Mouse (Mus musculus) hindbrain, embryonic 11.5 days (tissue): Measurements from ENCODE around the gene Klrg1. TPM values are rescaled to one million over a fixed set of nuclear protein-coding genes. Genes with fewer than 3 reads are reported as not detected.

Experiments
- ATAC-seq: fragments of 200-750 bp; cut with Nextera tagmentation; 2 replicates; pipeline ENCODE4 v1.8.0; 2017; ENCODE audit warnings: mild to moderate bottlenecking, moderate TSS enrichment, moderate library complexity; ENCODE audit not compliant: low FRiP score
- DNase-seq: peaks from one replicate; pipeline ENCODE4 v3.0.0-alpha.2; 2015; ENCODE audit warnings: low spot score
- H3K27ac ChIP-seq: fragments of 300-500 bp; sonication (generic); 2 replicates; pipeline ENCODE4 v1.5.1; 2014; ENCODE audit warnings: mild to moderate bottlenecking, low read depth, low read length
- H3K27me3 ChIP-seq: fragments of 300-500 bp; sonication (generic); 2 replicates; pipeline ENCODE4 v1.6.1; 2014; ENCODE audit warnings: mild to moderate bottlenecking, low read length, moderate library complexity, mixed read lengths; ENCODE audit not compliant: control insufficient read depth, insufficient read depth
- H3K36me3 ChIP-seq: fragments of 300-500 bp; sonication (generic); 2 replicates; pipeline ENCODE4 v1.6.1; 2014; ENCODE audit warnings: mild to moderate bottlenecking, low read length, moderate library complexity, mixed read lengths; ENCODE audit not compliant: control insufficient read depth, insufficient read depth
- H3K4me1 ChIP-seq: fragments of 300-500 bp; sonication (generic); replicated peaks from 2 replicates; pipeline ENCODE4 v1.6.1; 2014; ENCODE audit warnings: low read length, mixed read lengths; ENCODE audit not compliant: control insufficient read depth, insufficient read depth
- H3K4me2 ChIP-seq: fragments of 300-500 bp; sonication (generic); replicated peaks from 2 replicates; pipeline ENCODE4 v1.6.1; 2014; ENCODE audit warnings: mild to moderate bottlenecking, low read depth, low read length
- H3K4me3 ChIP-seq: fragments of 300-500 bp; sonication (generic); 2 replicates; pipeline ENCODE4 v1.5.1; 2014; ENCODE audit warnings: low read depth, low read length
- H3K9ac ChIP-seq: fragments of 300-500 bp; sonication (generic); 2 replicates; pipeline ENCODE4 v1.6.1; 2014; ENCODE audit warnings: low read depth, low read length
- H3K9me3 ChIP-seq: fragments of 300-500 bp; sonication (generic); 2 replicates; pipeline ENCODE4 v1.6.1; 2016; ENCODE audit warnings: low read length; ENCODE audit not compliant: control insufficient read depth
- WGBS: fragments of 180-500 bp; shearing (Covaris S2); extraction: QIAGEN DNeasy Blood & Tissue Kit; methylation state at CpG from one replicate; pipeline ENCODE4 v1.1.7; 2014; 5-methylcytosine and 5-hydroxymethylcytosine counted together
- polyA plus RNA-seq: library from polyadenylated mRNA; unstranded; fragments of >200 nt; fragmentation: Nextera tagmentation; extraction: Ambion mirVana; gene quantifications from 2 replicates; pipeline ENCODE4 v1.2.1, GENCODE M21; 2014

The Klrg1 gene
- polyA plus RNA-seq, 1 experiment from 2014 or later, result 0.20 TPM

DNA sequence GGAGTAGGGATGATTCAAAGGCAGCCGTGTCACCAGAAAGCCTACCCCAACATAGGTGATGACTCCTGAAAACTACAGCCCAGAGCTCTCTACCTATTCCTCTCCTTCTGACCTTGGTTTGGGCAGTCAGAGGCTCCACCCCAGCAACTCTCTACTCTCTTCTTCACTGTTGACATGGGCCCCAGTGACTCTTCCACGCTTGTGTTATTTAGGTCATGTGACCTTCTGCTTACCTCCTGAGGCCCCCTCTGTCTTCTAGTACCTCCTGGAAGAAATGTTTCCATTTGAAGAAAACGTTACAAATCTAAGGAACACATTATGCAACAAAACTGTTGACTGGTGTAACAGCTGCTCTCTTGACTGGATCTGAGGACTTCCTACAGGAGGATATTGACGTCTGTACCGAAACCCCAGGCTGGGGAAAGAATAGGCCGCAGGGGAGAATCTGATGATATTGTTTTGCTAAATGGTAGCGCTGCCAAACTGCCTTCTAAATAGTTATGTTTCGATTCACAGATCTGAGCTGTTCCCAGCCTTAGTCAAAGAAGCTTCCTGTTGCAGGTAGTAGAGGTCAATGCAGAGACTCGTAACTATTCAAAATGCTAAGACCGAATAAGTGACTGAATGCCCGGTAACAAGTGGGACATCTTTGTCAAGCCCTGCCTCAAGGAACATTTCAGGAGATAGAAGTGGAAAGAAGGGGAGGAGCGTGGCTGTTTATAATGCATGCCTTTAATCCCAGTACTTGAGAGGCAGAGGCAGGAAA, 22.3 kb upstream of the Klrg1 start:
- no peak for DNase-seq
- 88% methylated on average over 12 of the region's 12 CpGs for WGBS
- Histone ChIP-seq H3K9me3 (no peaks in the 10 kb centered on the region), H3K36me3 (no peaks in the 10 kb centered on the region), H3K4me1 (no peaks in the 10 kb centered on the region; the same call in 1 of the 2 replicates), H3K4me2 (no peak overlapping the region), H3K4me3 (no peak overlapping the region), H3K27ac (no peak overlapping the region), H3K27me3 (no peaks in the 10 kb centered on the region), H3K9ac (no peak overlapping the region)
- ATAC-seq, result no peak

DNA sequence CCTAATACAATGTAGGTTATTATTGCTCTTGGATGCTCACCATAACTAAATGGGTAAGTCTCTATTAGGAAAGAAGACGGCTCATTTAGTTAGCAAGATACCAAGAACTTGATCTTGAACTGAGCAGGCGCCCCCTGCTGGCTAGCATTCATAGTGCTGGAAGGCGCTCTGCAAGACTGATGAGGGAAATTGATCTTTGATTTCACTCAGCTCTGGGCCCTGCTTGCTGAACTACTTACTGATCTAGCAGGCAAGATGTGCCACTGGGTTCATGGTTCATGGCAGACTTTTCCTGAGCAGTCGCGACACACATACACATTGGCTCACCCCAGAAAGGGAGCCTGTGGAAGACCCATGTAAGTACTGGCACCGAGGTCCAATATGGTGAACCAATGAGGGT, 21.7 kb upstream of the Klrg1 start:
- Histone ChIP-seq H3K4me1 (no peaks in the 10 kb centered on the region), H3K27me3 (no peaks in the 10 kb centered on the region), H3K4me3 (no peak overlapping the region), H3K36me3 (no peaks in the 10 kb centered on the region), H3K4me2 (no peak overlapping the region), H3K9ac (no peak overlapping the region), H3K9me3 (no peaks in the 10 kb centered on the region), H3K27ac (no peak overlapping the region)
- 38% methylated on average over 6 of the region's 6 CpGs for WGBS
- DNase-seq, result peak; percentile 88
- no peak for ATAC-seq

DNA sequence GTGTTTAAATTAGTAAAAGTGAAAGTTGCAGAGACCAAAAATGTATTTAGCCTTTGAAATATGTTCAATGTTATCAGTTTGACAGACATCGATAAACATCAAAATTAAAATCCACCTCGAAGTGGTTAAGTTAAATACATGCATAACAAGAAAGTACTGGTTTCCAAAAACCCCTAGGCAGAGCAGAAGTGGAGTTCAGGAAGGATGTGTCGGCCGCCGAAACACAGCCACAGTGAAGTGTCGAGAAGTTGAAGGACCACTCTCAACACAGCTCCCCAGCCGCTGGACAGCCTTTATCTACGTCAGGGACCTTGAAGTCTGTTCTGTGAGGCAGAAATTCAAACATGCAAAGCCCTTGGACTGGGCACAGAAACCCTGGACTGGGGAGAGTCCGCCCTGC, 20.8 kb upstream of the Klrg1 start:
- Histone ChIP-seq H3K9ac (no peak overlapping the region), H3K27me3 (no peaks in the 10 kb centered on the region), H3K9me3 (no peaks in the 10 kb centered on the region), H3K4me3 (no peak overlapping the region), H3K27ac (no peak overlapping the region), H3K4me2 (no peak overlapping the region), H3K4me1 (no peaks in the 10 kb centered on the region), H3K36me3 (no peaks in the 10 kb centered on the region)
- DNase-seq (no peak), ATAC-seq (no peak)
- 84% methylated on average over 9 of the region's 9 CpGs for WGBS

DNA sequence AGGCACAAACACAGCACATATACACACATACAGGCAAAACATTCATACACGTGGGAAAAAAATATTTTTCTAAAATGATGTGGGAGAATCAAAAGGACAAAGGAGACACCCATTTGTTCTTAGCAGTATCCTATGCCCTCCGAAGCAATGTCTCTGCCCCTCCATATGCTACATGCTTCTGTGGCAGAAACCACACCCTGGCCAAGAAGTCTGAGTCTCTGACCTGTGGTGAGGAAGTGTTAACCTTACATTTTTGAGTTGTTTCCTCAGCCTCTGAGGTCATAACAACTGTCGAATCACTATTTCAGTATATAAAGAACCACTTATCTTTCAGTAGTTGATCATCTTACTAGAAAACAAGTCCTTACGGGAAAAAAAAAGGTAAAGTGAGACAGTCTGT, 20.0 kb upstream of the Klrg1 start:
- H3K36me3 ChIP-seq, result no peaks in the 10 kb centered on the region
- no peak overlapping the region for H3K4me3 ChIP-seq
- no peak overlapping the region for H3K27ac ChIP-seq
- no peaks in the 10 kb centered on the region for H3K4me1 ChIP-seq
- H3K9me3 ChIP-seq, result no peaks in the 10 kb centered on the region
- H3K27me3 ChIP-seq, result no peaks in the 10 kb centered on the region
- WGBS, result 86% methylated on average over 4 of the region's 4 CpGs
- ATAC-seq, result no peak
- DNase-seq, result no peak
- no peak overlapping the region for H3K4me2 ChIP-seq
- no peak overlapping the region for H3K9ac ChIP-seq

DNA sequence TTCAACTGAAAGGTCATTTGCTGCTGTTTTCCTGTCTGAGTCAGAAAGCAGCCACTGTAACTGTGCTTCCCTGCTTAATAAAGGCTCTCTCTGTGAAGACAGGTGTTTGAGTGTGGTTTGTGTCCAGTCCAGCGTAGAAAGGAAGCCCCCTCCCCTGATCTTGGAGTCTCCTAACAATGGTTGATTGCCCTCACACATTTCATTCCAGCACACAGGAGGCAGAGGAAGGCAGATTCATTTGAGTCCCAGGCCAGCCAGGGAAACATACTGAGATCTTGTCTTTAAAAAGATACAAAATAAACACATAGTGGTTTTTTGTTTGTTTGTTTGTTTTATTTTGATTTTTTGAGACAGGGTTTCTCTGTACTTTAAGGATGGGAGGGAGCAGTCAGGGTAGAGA, 19.4 kb upstream of the Klrg1 start:
- no peaks in the 10 kb centered on the region for H3K27me3 ChIP-seq
- ATAC-seq, result no peak

GRCm38 (mm10) chr6:122299621-122300133, 17.0 kb upstream of the Klrg1 start:
- no peaks in the 10 kb centered on the region for H3K36me3 ChIP-seq
- WGBS, result 69% methylated on average over 3 of the region's 3 CpGs
- H3K27me3 ChIP-seq, result no peaks in the 10 kb centered on the region
- H3K9ac ChIP-seq, result no peak overlapping the region
- no peak overlapping the region for H3K4me3 ChIP-seq
- no peaks in the 10 kb centered on the region for H3K9me3 ChIP-seq
- no peak for ATAC-seq
- no peak overlapping the region for H3K27ac ChIP-seq
- no peaks in the 10 kb centered on the region for H3K4me1 ChIP-seq
- no peak overlapping the region for H3K4me2 ChIP-seq
- DNase-seq, result no peak

More for the DNA sequence above, 19.4 kb upstream of the Klrg1 start:
- DNase-seq, result no peak
- no peaks in the 10 kb centered on the region for H3K4me1 ChIP-seq
- H3K9ac ChIP-seq, result no peak overlapping the region
- WGBS, result 58% methylated on average over 1 of the region's 1 CpGs
- no peaks in the 10 kb centered on the region for H3K9me3 ChIP-seq
- H3K4me3 ChIP-seq, result no peak overlapping the region
- H3K4me2 ChIP-seq, result no peak overlapping the region
- no peaks in the 10 kb centered on the region for H3K36me3 ChIP-seq
- H3K27ac ChIP-seq, result no peak overlapping the region

- no peaks in the 10 kb centered on the region for H3K36me3 ChIP-seq
- H3K4me2 ChIP-seq, result no peak overlapping the region
- no peak overlapping the region for H3K4me3 ChIP-seq
- WGBS, result 51% methylated on average over 4 of the region's 4 CpGs
- no peaks in the 10 kb centered on the region for H3K9me3 ChIP-seq
- H3K9ac ChIP-seq, result no peak overlapping the region; the same call in 1 of the 2 replicates
- H3K4me1 ChIP-seq, result no peaks in the 10 kb centered on the region
- ATAC-seq (peak; percentile 36), DNase-seq (no peak)
- H3K27ac ChIP-seq, result no peak overlapping the region
- H3K27me3 ChIP-seq, result no peaks in the 10 kb centered on the region
These were observed 15.5 kb upstream of the Klrg1 start for GRCm38 (mm10) chr6:122298223-122298609.

DNA sequence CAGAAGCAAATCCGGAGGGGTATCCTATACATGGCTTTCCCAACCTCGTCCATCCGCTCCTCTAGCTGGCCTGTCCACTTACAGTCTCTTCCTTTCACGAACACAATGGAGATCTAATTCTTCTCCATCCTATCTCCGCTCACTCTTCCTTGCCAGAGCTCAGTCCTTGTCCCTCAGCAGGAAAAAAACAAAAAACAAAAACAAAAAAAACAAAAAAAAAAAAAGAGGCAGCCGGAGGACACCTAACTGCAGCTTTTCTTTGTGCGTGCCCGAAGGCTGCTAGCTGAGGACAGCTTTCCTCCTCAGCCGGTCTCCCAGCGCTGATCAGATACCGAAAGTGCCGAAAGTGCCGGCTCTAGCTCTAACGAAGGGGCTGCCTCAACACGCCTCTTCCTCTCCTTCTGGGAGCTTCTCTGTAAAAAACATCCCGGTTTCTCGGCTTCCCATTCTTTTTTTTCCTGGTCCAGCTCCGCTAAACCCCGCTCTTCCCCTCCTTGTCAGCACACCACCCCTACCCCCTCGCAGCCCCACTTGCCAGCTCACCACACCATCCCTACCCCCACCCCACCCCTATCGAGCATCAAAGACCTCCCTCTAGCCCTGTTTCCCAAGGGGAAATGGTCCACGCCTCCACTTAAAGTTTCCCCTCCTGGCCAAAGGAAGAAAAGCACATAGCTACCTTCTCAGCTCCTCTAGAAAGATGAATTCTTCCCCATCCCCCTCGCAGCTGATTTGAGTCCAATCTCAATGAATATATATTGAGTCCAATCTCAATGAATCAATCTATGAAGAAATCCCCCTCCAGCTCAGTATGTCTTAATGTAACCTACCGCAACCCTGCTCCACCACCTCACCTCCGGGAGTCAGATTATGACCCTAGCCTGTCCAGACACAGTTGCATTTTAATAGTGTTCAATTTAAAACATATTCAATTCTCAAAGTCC, 14.9 kb upstream of the Klrg1 start:
- no peaks in the 10 kb centered on the region for H3K4me1 ChIP-seq
- DNase-seq, result peak; percentile 66
- no peaks in the 10 kb centered on the region for H3K27me3 ChIP-seq
- peak overlapping the region; percentile 40 for H3K4me3 ChIP-seq
- H3K27ac ChIP-seq, result peak overlapping the region; percentile 33; the same call in 1 of the 2 replicates
- peak overlapping the region; percentile 80 for H3K9ac ChIP-seq
- ATAC-seq, result peak; percentile 87
- no peaks in the 10 kb centered on the region for H3K36me3 ChIP-seq
- no peaks in the 10 kb centered on the region for H3K9me3 ChIP-seq
- 8% methylated on average over 24 of the region's 25 CpGs for WGBS
- H3K4me2 ChIP-seq, result peak overlapping the region; percentile 58
